Mouse (Mus musculus): ENCODE data around the gene Artn.

- TF ChIP-seq CTCF (IDR thresholded peaks at IDR 0.05; ENCODE audit: low read depth) = no peak
- TF ChIP-seq EP300 (IDR thresholded peaks at IDR 0.05; ENCODE audit: low read depth) = no peak
These were observed 3.7 kb upstream of the Artn start for GRCm38 (mm10) chr4:117933248-117933647.

Measured in heart, postnatal 0 days (tissue).